Mouse (Mus musculus): ENCODE results near the gene Nipal1. TPM values are rescaled to one million over a fixed set of nuclear protein-coding genes. Genes with fewer than 3 reads are reported as not detected.

Nipal1 gene
- polyA plus RNA-seq, 1 experiment from 2014 or later, result 0.54 TPM

DNA sequence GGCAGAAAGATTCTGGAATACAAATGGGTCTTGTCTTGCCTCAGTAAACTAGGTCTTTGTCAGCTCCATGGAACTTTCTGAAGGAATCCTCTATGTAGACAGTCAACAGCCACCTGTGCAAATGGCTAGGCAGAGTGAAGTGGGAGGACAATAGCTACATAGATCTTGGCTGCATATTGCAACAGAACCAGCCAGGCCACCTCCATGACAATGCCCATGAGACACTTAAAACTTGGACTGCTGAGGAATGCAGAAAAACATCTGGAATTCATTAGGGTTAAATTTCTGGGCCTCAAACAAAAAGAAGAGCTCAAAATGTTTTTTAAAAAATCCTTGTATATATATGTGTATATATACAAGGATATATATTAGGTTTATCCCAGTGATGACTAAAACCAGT, 54.6 kb downstream of the Nipal1 start:
- no peak for ATAC-seq
- peaks cover 10% of the 10 kb centered on the region for H3K4me1 ChIP-seq (ENCODE audit: control insufficient read depth, insufficient read depth, low read length)

DNA sequence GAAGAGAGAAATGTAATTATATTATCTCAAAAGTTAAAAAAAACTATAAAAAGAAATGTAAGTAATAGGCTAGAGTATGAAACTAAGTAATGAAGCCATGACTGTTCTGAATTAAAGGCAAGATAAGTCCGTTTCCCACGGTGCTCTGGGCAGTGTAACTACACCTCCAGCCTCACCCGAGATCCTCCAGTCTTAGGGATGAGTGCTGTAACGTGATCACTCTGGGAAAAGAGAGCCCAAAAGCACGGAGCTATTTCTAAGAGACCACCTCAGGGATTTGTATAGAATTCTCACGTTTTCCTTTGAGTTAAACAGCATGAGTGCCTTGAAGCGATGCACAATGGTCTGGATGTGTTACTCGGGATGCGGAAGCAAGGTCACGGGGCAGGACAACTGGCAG, 58.5 kb downstream of the Nipal1 start:
- Histone ChIP-seq H3K4me2 (ENCODE audit: low read length) (no peak overlapping the region), H3K4me3 (ENCODE audit: low read depth, low read length) (no peak overlapping the region), H3K27ac (ENCODE audit: low read length) (no peak overlapping the region), H3K4me1 (ENCODE audit: control insufficient read depth, insufficient read depth, low read length) (no peaks in the 10 kb centered on the region), H3K9me3 (replicated peaks; ENCODE audit: control insufficient read depth, low read length, poor library complexity, severe bottlenecking) (no peaks in the 10 kb centered on the region), H3K9ac (ENCODE audit: low read depth, low read length) (no peak overlapping the region), H3K27me3 (ENCODE audit: control insufficient read depth, insufficient read depth, low read depth, low read length) (no peaks in the 10 kb centered on the region), H3K36me3 (ENCODE audit: control insufficient read depth, insufficient read depth, low read length) (no peaks in the 10 kb centered on the region)
- ATAC-seq, result no peak
- 41% methylated on average over 10 of the region's 10 CpGs for WGBS

More for the DNA sequence above, 54.6 kb downstream of the Nipal1 start:
- Histone ChIP-seq H3K4me3 (ENCODE audit: low read depth, low read length) (no peak overlapping the region), H3K27me3 (ENCODE audit: control insufficient read depth, insufficient read depth, low read depth, low read length) (no peaks in the 10 kb centered on the region), H3K36me3 (ENCODE audit: control insufficient read depth, insufficient read depth, low read length) (no peaks in the 10 kb centered on the region), H3K4me2 (ENCODE audit: low read length) (no peak overlapping the region), H3K9me3 (replicated peaks; ENCODE audit: control insufficient read depth, low read length, poor library complexity, severe bottlenecking) (no peaks in the 10 kb centered on the region), H3K27ac (ENCODE audit: low read length) (no peak overlapping the region), H3K9ac (ENCODE audit: low read depth, low read length) (no peak overlapping the region)

DNA sequence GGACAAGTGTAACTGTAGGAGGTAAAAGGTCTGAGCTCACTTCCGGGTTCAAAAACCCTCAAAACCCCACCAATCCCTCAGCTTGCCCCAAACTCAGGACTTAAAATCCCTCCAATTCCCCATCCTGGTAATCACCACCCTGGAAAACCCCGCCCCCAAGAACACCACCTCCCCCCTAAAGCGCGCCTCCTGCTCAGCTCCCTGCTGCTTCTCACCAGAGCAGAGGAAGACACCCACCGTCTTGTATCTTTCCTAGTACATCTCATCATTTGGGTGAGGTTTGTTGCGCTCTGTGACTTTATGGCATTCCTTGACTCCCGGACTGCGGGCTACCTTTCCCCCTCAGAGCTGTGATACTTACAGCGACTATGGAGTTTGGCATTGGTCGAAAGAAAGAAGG, 59.1 kb downstream of the Nipal1 start:
- no peaks in the 10 kb centered on the region for H3K36me3 ChIP-seq (ENCODE audit: control insufficient read depth, insufficient read depth, low read length)
- WGBS, result 71% methylated on average over 10 of the region's 10 CpGs
- no peaks in the 10 kb centered on the region for H3K27me3 ChIP-seq (ENCODE audit: control insufficient read depth, insufficient read depth, low read depth, low read length)
- no peak overlapping the region for H3K27ac ChIP-seq (ENCODE audit: low read length)
- H3K4me3 ChIP-seq (ENCODE audit: low read depth, low read length), result no peak overlapping the region
- H3K4me2 ChIP-seq (ENCODE audit: low read length), result no peak overlapping the region
- ATAC-seq, result no peak
- no peaks in the 10 kb centered on the region for H3K4me1 ChIP-seq (ENCODE audit: control insufficient read depth, insufficient read depth, low read length)
- no peak overlapping the region for H3K9ac ChIP-seq (ENCODE audit: low read depth, low read length)
- no peaks in the 10 kb centered on the region for H3K9me3 ChIP-seq (replicated peaks; ENCODE audit: control insufficient read depth, low read length, poor library complexity, severe bottlenecking)

DNA sequence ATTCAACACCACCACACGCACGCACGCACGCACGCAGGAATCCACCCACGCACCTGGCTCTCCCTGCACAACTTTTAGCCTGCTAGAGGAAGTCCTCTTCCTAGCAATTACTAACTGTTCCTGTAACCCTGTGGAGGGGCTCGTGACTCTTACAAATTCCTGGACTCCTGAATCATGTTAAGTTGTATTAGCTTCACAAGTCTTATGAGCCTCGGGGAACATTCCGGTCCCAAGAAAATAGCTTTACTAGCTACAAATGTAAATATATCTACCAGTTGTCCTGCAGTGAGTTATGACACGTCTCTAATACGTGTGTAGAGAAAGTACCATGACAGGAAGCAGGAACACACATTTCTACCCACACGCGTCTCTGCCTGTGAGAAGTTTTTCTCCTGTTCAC, 61.9 kb downstream of the Nipal1 start:
- 93% methylated on average over 13 of the region's 13 CpGs for WGBS
- H3K4me2 ChIP-seq (ENCODE audit: low read length), result no peak overlapping the region
- no peak for ATAC-seq
- no peak overlapping the region for H3K27ac ChIP-seq (ENCODE audit: low read length)
- no peaks in the 10 kb centered on the region for H3K9me3 ChIP-seq (replicated peaks; ENCODE audit: control insufficient read depth, low read length, poor library complexity, severe bottlenecking)
- H3K4me1 ChIP-seq (ENCODE audit: control insufficient read depth, insufficient read depth, low read length), result no peaks in the 10 kb centered on the region
- no peak overlapping the region for H3K9ac ChIP-seq (ENCODE audit: low read depth, low read length)
- no peak overlapping the region for H3K4me3 ChIP-seq (ENCODE audit: low read depth, low read length)
- no peaks in the 10 kb centered on the region for H3K27me3 ChIP-seq (ENCODE audit: control insufficient read depth, insufficient read depth, low read depth, low read length)
- no peaks in the 10 kb centered on the region for H3K36me3 ChIP-seq (ENCODE audit: control insufficient read depth, insufficient read depth, low read length)

DNA sequence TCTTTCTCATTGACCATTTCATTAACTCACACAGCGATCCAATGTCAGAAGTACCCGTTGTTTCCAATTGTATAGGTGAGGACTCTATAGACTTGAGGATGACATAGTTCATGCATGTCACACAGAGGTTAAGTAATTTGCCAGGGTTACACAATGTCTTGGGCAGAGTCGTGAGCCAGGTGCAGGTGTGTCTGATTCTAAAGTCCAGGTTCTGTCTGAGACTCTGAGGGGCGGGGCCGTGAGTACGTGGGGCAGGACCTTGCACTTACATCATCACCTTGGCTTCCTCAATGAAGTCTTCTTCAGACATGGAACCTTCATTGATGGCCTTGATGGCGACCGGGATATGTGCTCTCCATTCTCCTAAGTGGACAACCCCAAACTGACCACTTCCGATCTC, 62.4 kb downstream of the Nipal1 start:
- no peak overlapping the region for H3K4me2 ChIP-seq (ENCODE audit: low read length)
- H3K4me3 ChIP-seq (ENCODE audit: low read depth, low read length), result no peak overlapping the region
- H3K27me3 ChIP-seq (ENCODE audit: control insufficient read depth, insufficient read depth, low read depth, low read length), result no peaks in the 10 kb centered on the region
- no peaks in the 10 kb centered on the region for H3K4me1 ChIP-seq (ENCODE audit: control insufficient read depth, insufficient read depth, low read length)
- no peaks in the 10 kb centered on the region for H3K36me3 ChIP-seq (ENCODE audit: control insufficient read depth, insufficient read depth, low read length)
- 95% methylated on average over 9 of the region's 9 CpGs for WGBS
- ATAC-seq, result no peak
- H3K27ac ChIP-seq (ENCODE audit: low read length), result no peak overlapping the region
- no peaks in the 10 kb centered on the region for H3K9me3 ChIP-seq (replicated peaks; ENCODE audit: control insufficient read depth, low read length, poor library complexity, severe bottlenecking)
- H3K9ac ChIP-seq (ENCODE audit: low read depth, low read length), result no peak overlapping the region

DNA sequence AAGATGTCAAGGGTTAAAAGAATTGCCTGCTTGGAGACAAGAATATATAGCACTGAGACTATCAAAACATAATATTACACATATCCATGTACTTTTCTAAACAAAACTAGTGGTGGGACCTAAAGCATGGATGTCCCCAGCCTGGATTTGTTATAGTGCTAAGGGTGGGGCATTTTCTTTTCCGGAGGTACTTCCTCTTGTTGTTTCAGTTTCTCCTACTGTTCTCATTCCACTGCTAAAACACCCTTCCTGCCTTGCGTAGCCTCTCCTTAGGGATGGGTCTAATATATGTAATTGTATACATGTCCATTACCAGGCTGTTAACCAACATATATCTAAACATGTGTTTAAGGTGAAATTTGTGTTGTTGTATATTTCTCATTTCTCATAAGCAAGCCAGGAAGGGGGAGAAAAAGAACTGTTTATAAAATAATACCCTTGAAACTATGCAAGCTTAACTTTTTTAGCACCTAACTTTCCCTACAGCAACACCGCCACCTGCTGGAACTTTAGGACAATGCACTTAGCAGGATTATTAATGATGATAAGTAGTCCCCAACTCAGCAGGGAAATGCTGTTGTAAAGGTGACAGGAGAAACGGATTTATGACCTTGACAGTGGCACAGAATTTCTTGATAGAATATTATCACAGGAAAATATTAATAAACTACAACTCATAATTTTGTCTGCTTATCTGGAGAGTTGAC, 63.1 kb downstream of the Nipal1 start:
- Histone ChIP-seq H3K36me3 (ENCODE audit: control insufficient read depth, insufficient read depth, low read length) (no peaks in the 10 kb centered on the region), H3K27me3 (ENCODE audit: control insufficient read depth, insufficient read depth, low read depth, low read length) (no peaks in the 10 kb centered on the region), H3K9ac (ENCODE audit: low read depth, low read length) (no peak overlapping the region), H3K4me1 (ENCODE audit: control insufficient read depth, insufficient read depth, low read length) (no peaks in the 10 kb centered on the region), H3K4me3 (ENCODE audit: low read depth, low read length) (no peak overlapping the region), H3K9me3 (replicated peaks; ENCODE audit: control insufficient read depth, low read length, poor library complexity, severe bottlenecking) (no peaks in the 10 kb centered on the region), H3K27ac (ENCODE audit: low read length) (no peak overlapping the region), H3K4me2 (ENCODE audit: low read length) (no peak overlapping the region)
- 30% methylated on average over 4 of the region's 4 CpGs for WGBS
- 0 out of 2 replicates have a peak, but pooled peaks have one; percentile 21 for ATAC-seq

DNA sequence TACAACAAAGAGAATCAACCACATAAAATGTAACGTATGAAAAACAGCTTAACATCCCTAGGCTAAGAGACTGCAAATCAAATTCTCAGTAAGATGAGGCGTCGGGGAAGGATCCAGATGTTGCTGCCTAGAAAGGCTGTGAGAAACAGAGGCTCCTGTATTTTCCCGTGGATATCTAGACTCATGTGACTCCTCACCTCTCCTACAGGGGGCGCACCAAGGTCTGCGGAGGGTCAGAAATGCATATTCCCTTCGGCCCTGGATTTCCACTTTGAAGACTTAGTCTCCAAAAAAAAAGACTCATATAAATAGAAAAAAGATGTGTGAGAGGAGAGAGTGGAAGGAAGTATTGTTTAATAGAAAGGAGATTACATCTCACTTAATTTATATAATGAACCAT, 73.0 kb downstream of the Nipal1 start:
- Histone ChIP-seq H3K4me3 (ENCODE audit: low read depth, low read length) (no peak overlapping the region), H3K27me3 (ENCODE audit: control insufficient read depth, insufficient read depth, low read depth, low read length) (no peaks in the 10 kb centered on the region), H3K36me3 (ENCODE audit: control insufficient read depth, insufficient read depth, low read length) (no peaks in the 10 kb centered on the region), H3K4me2 (ENCODE audit: low read length) (no peak overlapping the region), H3K9ac (ENCODE audit: low read depth, low read length) (no peak overlapping the region), H3K4me1 (ENCODE audit: control insufficient read depth, insufficient read depth, low read length) (no peaks in the 10 kb centered on the region), H3K9me3 (replicated peaks; ENCODE audit: control insufficient read depth, low read length, poor library complexity, severe bottlenecking) (no peaks in the 10 kb centered on the region), H3K27ac (ENCODE audit: low read length) (no peak overlapping the region)
- ATAC-seq, result no peak
- WGBS, result 66% methylated on average over 7 of the region's 7 CpGs

Other genes starting within 250 kb of the Nipal1 start
- 0.93 and 1.2 TPM in 2 replicates for gene Corin, start 143.3 kb upstream of the Nipal1 start, polyA plus RNA-seq (2015; fragmentation: Nextera tagmentation; extraction: Ambion mirVana)
- gene Nfxl1, start 88.1 kb upstream of the Nipal1 start, polyA plus RNA-seq (2015; fragmentation: Nextera tagmentation; extraction: Ambion mirVana), result 11.2 and 13.8 TPM in 2 replicates
- gene Zar1, start 66.5 kb upstream of the Nipal1 start, polyA plus RNA-seq (2015; fragmentation: Nextera tagmentation; extraction: Ambion mirVana), result 3.0 and 4.9 TPM in 2 replicates
- 5.2 and 10.3 TPM in 2 replicates for gene Gm5868, start 60.2 kb upstream of the Nipal1 start, polyA plus RNA-seq (2015; fragmentation: Nextera tagmentation; extraction: Ambion mirVana)
- not detected in 2 replicates for gene Cnga1, start 3.5 kb upstream of the Nipal1 start, polyA plus RNA-seq (2015; fragmentation: Nextera tagmentation; extraction: Ambion mirVana)
- 0.19 TPM in 1 of 2 replicates, not detected in the other for gene Txk, start 105.0 kb downstream of the Nipal1 start, polyA plus RNA-seq (2015; fragmentation: Nextera tagmentation; extraction: Ambion mirVana)
- gene Tec, start 220.7 kb downstream of the Nipal1 start, polyA plus RNA-seq (2015; fragmentation: Nextera tagmentation; extraction: Ambion mirVana), result 4.6 and 5.4 TPM in 2 replicates